ENCODE assay signal across 15 mouse cellular contexts in the genomic region with DNA sequence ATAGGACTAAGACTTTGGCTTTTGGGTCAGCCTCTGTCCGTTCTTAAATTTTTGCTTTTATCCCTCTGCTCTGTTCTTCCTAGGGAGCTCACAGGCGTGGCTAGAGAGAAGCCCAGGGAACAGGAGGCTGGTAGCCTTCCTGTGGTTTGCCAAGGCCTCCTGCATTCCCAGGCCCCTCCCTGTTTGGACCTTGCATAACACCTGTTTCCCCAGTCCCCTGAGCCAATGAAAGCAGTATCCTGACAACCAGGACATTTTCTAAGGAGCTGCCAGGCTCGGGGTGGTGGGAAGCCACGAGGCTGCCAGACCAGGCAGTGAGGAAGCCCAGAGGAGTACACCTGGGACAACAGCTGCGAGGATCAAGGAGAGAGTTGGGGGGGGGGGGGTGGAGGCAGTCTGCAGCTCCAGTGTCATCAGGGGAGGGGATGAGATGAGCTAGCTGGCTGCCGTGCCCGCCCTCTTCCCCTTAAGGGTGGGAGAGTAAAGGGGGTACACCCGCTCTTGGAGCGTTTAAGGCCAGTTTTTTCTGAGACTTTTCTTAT. TPM values are rescaled to one million over a fixed set of nuclear protein-coding genes. Genes with fewer than 3 reads are reported as not detected.
"Had no signal": no experiment of that assay in that cellular context is flagged by ENCODE, and none has a peak within 500 bp of the region (broad histone marks: within the 10 kb centered on the region; RNA-seq: fewer than 3 reads in every experiment).

No protein-coding gene starts in this region.

- ATAC-seq: midbrain, embryonic 13.5 days had no signal

- H3K9me3 ChIP-seq: kidney, embryonic 15.5 days; limb, embryonic 10.5 days; liver, embryonic 15.5 days; lung, embryonic 15.5 days; midbrain, embryonic 13.5 days; neural tube, embryonic 15.5 days had no signal

- H3K4me2 ChIP-seq: kidney, embryonic 15.5 days; liver, embryonic 11.5 days; liver, embryonic 15.5 days; lung, embryonic 15.5 days; midbrain, embryonic 13.5 days; neural tube, embryonic 15.5 days had no signal

- H3K27ac ChIP-seq: kidney, embryonic 15.5 days; left cerebral cortex, adult 2 months; limb, embryonic 10.5 days; liver, embryonic 15.5 days; lung, embryonic 15.5 days; midbrain, embryonic 13.5 days; neural tube, embryonic 15.5 days had no signal

- H3K4me3 ChIP-seq: kidney, embryonic 15.5 days; left cerebral cortex, adult 2 months; limb, embryonic 10.5 days; liver, embryonic 15.5 days; lung, embryonic 15.5 days; midbrain, embryonic 13.5 days; neural tube, embryonic 15.5 days had no signal

- H3K27me3 ChIP-seq: neural tube, embryonic 15.5 days had no signal

- H3K9ac ChIP-seq: kidney, embryonic 15.5 days; liver, embryonic 15.5 days; lung, embryonic 15.5 days; midbrain, embryonic 13.5 days; neural tube, embryonic 15.5 days had no signal

- H3K4me1 ChIP-seq: kidney, embryonic 15.5 days; limb, embryonic 10.5 days; liver, embryonic 15.5 days; neural tube, embryonic 15.5 days had no signal

- DNase-seq: kidney, adult 11 months; kidney, postnatal 14 days; spleen, adult 18-20 months; thymus, adult 18-20 months; thymus, postnatal 25 days had no signal

- H3K36me3 ChIP-seq: kidney, embryonic 15.5 days; limb, embryonic 10.5 days; liver, embryonic 15.5 days; lung, embryonic 15.5 days; midbrain, embryonic 13.5 days; neural tube, embryonic 15.5 days had no signal

RNA-seq across cellular contexts. Expression of a gene that starts 50.3 kb away (rescaled TPM):
- polyA plus RNA-seq: stomach, embryonic 14.5 days; urinary bladder, adult 2 months had no signal
